Mouse (Mus musculus): ENCODE results near the gene Gm17490.
"Not testable (repeated sequence)": the region's sequence is repeated elsewhere in the genome, so short reads cannot be mapped to it uniquely, and the experiment has no call there.

Gene Gm17490

GRCm38 (mm10) chr2:11635035-11635434, 9.0 kb upstream of the Gm17490 start:
- CTCF ChIA-PET = no interaction called here

- CTCF ChIA-PET = no interaction called here
Observed at GRCm38 (mm10) chr2:11623726-11624125, 2.3 kb downstream of the Gm17490 start.

GRCm38 (mm10) chr2:11623173-11623572, 2.9 kb downstream of the Gm17490 start:
- CTCF ChIA-PET = no interaction called here

- CTCF ChIA-PET = interaction anchor here (0.7 kb wide), 1 partner anchor 19 kb away, joined by 6 read pairs; no protein-coding TSS in a partner anchor
Observed at GRCm38 (mm10) chr2:11619598-11619997, 6.5 kb downstream of the Gm17490 start.

- CTCF ChIA-PET = interaction anchor here (0.8 kb wide), 1 partner anchor 40 kb away, joined by 3 read pairs; no protein-coding TSS in a partner anchor
Observed at GRCm38 (mm10) chr2:11616846-11617245, 9.2 kb downstream of the Gm17490 start.

- CTCF ChIA-PET = not testable (repeated sequence)
Observed at GRCm38 (mm10) chr2:11612939-11613338, 13.1 kb downstream of the Gm17490 start.

GRCm38 (mm10) chr2:11606718-11607117, 19.3 kb downstream of the Gm17490 start:
- CTCF ChIA-PET = interaction anchor here (1.2 kb wide), 1 partner anchor 68 kb away, joined by 3 read pairs; no protein-coding TSS in a partner anchor

- CTCF ChIA-PET = interaction anchor here (0.8 to 3.2 kb wide), 3 partner anchors 59 to 104 kb away, joined by 3 to 12 read pairs (median 5); no protein-coding TSS in a partner anchor
Observed at GRCm38 (mm10) chr2:11604911-11605310, 21.2 kb downstream of the Gm17490 start.

- CTCF ChIA-PET = interaction anchor here (0.6 to 3.2 kb wide), 7 partner anchors 11 to 111 kb away, joined by 3 to 12 read pairs (median 5); no protein-coding TSS in a partner anchor
Observed at GRCm38 (mm10) chr2:11604053-11604452, 22.0 kb downstream of the Gm17490 start, which contains the start of gene Rbm17. Gene Rbm17 (minus strand): TSS chr2:11604153.

- CTCF ChIA-PET = interaction anchor here (0.5 to 3.2 kb wide), 5 partner anchors 61 to 242 kb away, joined by 3 to 12 read pairs (median 5); no protein-coding TSS in a partner anchor
Observed at GRCm38 (mm10) chr2:11602506-11603489, 23.3 kb downstream of the Gm17490 start.

GRCm38 (mm10) chr2:11601795-11602194, 24.3 kb downstream of the Gm17490 start:
- CTCF ChIA-PET = no interaction called here

GRCm38 (mm10) chr2:11597906-11598305, 28.2 kb downstream of the Gm17490 start:
- CTCF ChIA-PET = no interaction called here

- CTCF ChIA-PET = no interaction called here
Observed at GRCm38 (mm10) chr2:11596690-11597089, 29.4 kb downstream of the Gm17490 start.

GRCm38 (mm10) chr2:11587996-11588395, 38.1 kb downstream of the Gm17490 start:
- CTCF ChIA-PET = no interaction called here

- CTCF ChIA-PET = no interaction called here
Observed at GRCm38 (mm10) chr2:11579399-11579798, 46.7 kb downstream of the Gm17490 start.

GRCm38 (mm10) chr2:11578187-11578586, 47.9 kb downstream of the Gm17490 start:
- CTCF ChIA-PET = no interaction called here

All from spleen, embryonic (tissue).